Mouse (Mus musculus): Measurements from ENCODE around the gene Ctnnbl1. TPM values are rescaled to one million over a fixed set of nuclear protein-coding genes. Genes with fewer than 3 reads are reported as not detected.

The Ctnnbl1 gene
- polyA plus RNA-seq, 1 experiment from 2014 or later, result 89.4 TPM

DNA sequence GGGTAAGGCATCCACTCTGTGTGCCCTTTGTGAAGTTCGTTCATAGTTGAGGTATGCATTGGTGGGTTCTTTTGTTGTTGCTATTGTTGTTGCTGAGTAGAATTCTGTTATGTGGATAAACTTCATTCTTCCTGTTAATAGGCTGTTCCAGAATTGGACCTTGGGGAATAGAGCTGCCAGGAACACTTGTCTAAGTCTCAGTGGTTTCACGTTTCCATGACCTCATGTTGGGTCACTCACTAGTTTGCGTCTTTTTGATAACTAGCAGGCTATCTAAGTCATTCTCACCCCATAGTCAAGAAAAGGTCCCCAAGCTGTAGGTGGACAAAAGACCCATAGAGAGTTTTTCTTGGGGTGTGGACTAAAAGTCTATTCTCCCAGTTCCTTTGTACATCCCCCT lies 120.3 kb downstream of the Ctnnbl1 start:
- 58% methylated on average over 3 of the region's 3 CpGs for WGBS
- ATAC-seq, result no peak

DNA sequence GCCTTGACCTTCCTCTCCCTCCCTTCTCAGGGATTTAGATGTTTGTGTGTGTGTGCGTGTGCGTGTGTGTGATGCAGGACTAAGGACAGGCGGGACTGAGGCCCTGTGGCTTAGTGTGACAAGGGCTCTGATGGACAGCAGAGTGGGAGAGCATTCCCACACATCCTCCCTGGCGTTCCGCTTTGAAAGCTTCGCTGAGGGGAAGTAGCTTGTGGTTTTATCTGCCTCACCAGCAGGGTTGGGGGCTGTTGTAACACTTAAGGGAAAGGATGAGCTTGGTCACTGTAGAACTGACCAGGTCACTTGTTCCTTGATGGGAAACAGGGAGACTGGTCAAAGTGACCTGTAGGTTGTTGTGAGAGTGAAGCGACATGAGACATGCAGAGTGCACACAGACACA lies 121.1 kb downstream of the Ctnnbl1 start:
- no peak overlapping the region for H3K4me3 ChIP-seq (ENCODE audit: low read depth, low read length)
- no peak overlapping the region for H3K9ac ChIP-seq (ENCODE audit: low read length)
- H3K27me3 ChIP-seq (replicated peaks; ENCODE audit: control insufficient read depth, insufficient read depth, low read length), result no peaks in the 10 kb centered on the region
- peak overlapping the region; percentile 52; the same call in 1 of the 2 replicates for H3K27ac ChIP-seq (ENCODE audit: low read depth, low read length)
- H3K4me2 ChIP-seq (ENCODE audit: low read length), result no peak overlapping the region
- H3K4me1 ChIP-seq (ENCODE audit: control insufficient read depth, insufficient read depth, low read length), result peaks cover 18% of the 10 kb centered on the region
- 87% methylated on average over 7 of the region's 7 CpGs for WGBS
- no peaks in the 10 kb centered on the region for H3K36me3 ChIP-seq (ENCODE audit: control insufficient read depth, insufficient read depth, low read length)
- ATAC-seq (no peak), DNase-seq (ENCODE audit: low spot score) (no peak)
- no peaks in the 10 kb centered on the region for H3K9me3 ChIP-seq (replicated peaks; ENCODE audit: control insufficient read depth, low read length)

More for the DNA sequence above, 120.3 kb downstream of the Ctnnbl1 start:
- Histone ChIP-seq H3K4me3 (ENCODE audit: low read depth, low read length) (no peak overlapping the region), H3K27ac (ENCODE audit: low read depth, low read length) (no peak overlapping the region), H3K9ac (ENCODE audit: low read length) (no peak overlapping the region), H3K4me2 (ENCODE audit: low read length) (no peak overlapping the region), H3K4me1 (ENCODE audit: control insufficient read depth, insufficient read depth, low read length) (peaks cover 18% of the 10 kb centered on the region), H3K36me3 (ENCODE audit: control insufficient read depth, insufficient read depth, low read length) (no peaks in the 10 kb centered on the region), H3K27me3 (replicated peaks; ENCODE audit: control insufficient read depth, insufficient read depth, low read length) (no peaks in the 10 kb centered on the region), H3K9me3 (replicated peaks; ENCODE audit: control insufficient read depth, low read length) (no peaks in the 10 kb centered on the region)
- DNase-seq (ENCODE audit: low spot score), result no peak

DNA sequence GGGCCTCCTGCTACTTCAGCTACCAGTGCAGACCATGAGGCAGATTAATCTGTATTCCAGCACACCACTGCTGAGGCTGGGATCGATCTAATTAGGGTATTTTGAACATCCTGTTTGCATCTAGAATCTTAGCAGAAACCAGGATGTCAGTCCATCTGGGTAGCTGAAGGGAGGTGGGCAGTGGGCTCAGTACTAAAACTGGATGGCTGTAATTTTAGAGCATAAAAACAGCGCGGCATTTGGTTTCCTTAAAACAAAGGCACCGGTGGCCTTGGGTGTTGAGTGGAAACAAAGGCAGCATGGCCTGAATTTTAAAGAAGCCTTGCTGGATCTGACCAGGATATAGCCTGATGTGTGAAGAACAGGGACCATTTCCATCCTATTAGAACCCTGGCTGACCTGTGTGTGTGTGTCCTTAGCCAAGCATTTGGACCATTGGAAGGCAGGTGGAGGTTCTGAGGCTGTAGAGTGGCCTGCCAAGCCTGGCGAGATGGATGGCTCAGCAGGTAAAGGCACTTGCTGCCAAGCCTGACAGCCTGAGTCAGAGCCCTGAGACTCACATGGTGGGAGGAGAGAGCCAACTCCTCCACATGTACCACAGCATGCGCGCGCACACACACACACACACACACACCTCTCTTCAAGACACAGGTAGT lies 122.0 kb downstream of the Ctnnbl1 start:
- Histone ChIP-seq H3K4me3 (ENCODE audit: low read depth, low read length) (no peak overlapping the region), H3K9ac (ENCODE audit: low read length) (no peak overlapping the region), H3K4me1 (ENCODE audit: control insufficient read depth, insufficient read depth, low read length) (peaks cover 18% of the 10 kb centered on the region), H3K27ac (ENCODE audit: low read depth, low read length) (peak overlapping the region; percentile 49), H3K4me2 (ENCODE audit: low read length) (no peak overlapping the region), H3K27me3 (replicated peaks; ENCODE audit: control insufficient read depth, insufficient read depth, low read length) (no peaks in the 10 kb centered on the region), H3K9me3 (replicated peaks; ENCODE audit: control insufficient read depth, low read length) (no peaks in the 10 kb centered on the region), H3K36me3 (ENCODE audit: control insufficient read depth, insufficient read depth, low read length) (no peaks in the 10 kb centered on the region)
- ATAC-seq (peak; percentile 42; the same call in 1 of the 2 replicates), DNase-seq (ENCODE audit: low spot score) (peak; percentile 40)
- 71% methylated on average over 8 of the region's 8 CpGs for WGBS

DNA sequence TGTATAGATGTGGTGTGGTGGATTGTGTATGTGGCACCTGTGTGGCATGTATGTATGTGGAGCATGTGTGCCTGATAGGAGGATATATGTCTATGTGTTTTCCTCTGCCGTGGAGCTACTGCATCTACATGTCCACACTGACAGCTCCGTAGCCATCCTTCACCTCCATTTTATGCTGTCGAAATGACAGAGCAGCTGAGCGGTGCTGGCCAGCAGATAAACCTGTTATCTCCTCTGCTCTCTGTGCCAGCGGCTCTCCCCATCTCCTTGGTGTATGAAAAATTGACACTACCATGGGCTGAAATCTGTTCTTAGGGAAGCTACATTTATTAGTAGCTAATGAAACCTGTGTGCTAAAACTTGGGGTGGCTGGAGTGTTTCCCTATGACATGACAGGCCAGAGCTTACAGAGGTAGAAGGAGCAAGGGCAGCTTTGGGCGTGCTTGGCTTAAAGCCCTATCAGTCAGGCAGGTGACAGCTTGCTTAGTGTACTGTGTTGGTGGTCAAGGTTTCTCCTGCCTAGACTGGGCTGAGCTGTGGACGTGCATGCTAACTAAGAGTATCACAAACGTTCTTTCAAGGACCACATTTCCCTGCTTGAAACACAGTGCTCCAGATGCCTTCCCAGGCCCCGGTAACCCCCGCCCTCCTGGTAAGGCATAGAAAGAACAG lies 124.2 kb downstream of the Ctnnbl1 start:
- H3K36me3 ChIP-seq (ENCODE audit: control insufficient read depth, insufficient read depth, low read length), result no peaks in the 10 kb centered on the region
- DNase-seq (ENCODE audit: low spot score), result no peak
- WGBS, result 68% methylated on average over 10 of the region's 10 CpGs

DNA sequence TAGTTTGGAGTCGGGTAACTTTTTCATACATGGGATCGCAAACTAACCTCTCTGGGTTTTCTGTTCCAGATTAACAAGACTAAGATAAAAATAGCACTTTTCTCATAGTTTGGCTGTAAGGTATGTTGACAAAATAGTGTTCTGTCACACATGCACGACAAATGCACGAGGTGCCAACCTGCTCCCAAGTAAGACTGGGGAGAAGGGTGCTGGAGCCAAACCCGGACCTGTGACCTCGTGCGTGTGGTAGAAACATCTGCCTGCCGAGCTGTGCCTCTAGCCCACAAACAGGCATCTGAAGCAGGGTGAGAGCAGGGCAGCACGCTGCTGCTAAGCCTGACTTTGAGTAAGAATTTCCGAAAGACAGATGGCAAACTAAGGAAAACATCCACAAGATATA lies 125.1 kb downstream of the Ctnnbl1 start:
- Histone ChIP-seq H3K4me3 (ENCODE audit: low read depth, low read length) (no peak overlapping the region), H3K4me1 (ENCODE audit: control insufficient read depth, insufficient read depth, low read length) (peaks cover 18% of the 10 kb centered on the region), H3K4me2 (ENCODE audit: low read length) (no peak overlapping the region), H3K36me3 (ENCODE audit: control insufficient read depth, insufficient read depth, low read length) (no peaks in the 10 kb centered on the region), H3K9me3 (replicated peaks; ENCODE audit: control insufficient read depth, low read length) (no peaks in the 10 kb centered on the region), H3K27ac (ENCODE audit: low read depth, low read length) (no peak overlapping the region), H3K27me3 (replicated peaks; ENCODE audit: control insufficient read depth, insufficient read depth, low read length) (no peaks in the 10 kb centered on the region), H3K9ac (ENCODE audit: low read length) (no peak overlapping the region)
- ATAC-seq, result no peak
- no peak for DNase-seq (ENCODE audit: low spot score)
- WGBS, result 86% methylated on average over 10 of the region's 10 CpGs

More for the DNA sequence above, 124.2 kb downstream of the Ctnnbl1 start:
- no peak for ATAC-seq
- no peaks in the 10 kb centered on the region for H3K9me3 ChIP-seq (replicated peaks; ENCODE audit: control insufficient read depth, low read length)
- no peak overlapping the region for H3K4me2 ChIP-seq (ENCODE audit: low read length)
- H3K4me1 ChIP-seq (ENCODE audit: control insufficient read depth, insufficient read depth, low read length), result peaks cover 18% of the 10 kb centered on the region
- no peak overlapping the region for H3K9ac ChIP-seq (ENCODE audit: low read length)
- H3K4me3 ChIP-seq (ENCODE audit: low read depth, low read length), result no peak overlapping the region
- H3K27ac ChIP-seq (ENCODE audit: low read depth, low read length), result no peak overlapping the region
- H3K27me3 ChIP-seq (replicated peaks; ENCODE audit: control insufficient read depth, insufficient read depth, low read length), result no peaks in the 10 kb centered on the region

DNA sequence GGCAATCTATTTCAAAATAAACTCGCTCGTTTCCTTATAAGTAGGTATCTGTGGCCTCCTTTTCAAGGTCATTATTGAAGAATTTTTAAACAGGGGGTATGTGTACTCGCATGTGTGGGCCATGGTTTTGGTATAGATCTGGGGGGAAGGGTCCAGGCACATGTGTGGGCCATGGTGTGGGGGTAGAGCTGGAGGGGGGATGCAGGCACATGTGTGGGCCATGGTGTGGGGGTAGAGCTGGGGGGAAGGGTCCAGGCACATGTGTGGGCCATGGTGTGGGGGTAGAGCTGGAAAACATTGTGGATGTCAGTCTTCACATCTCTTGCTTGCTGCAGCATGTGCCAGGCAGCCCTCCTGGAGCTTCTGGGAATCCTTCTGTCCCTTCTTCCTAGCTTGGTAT lies 129.9 kb downstream of the Ctnnbl1 start:
- H3K27me3 ChIP-seq (replicated peaks; ENCODE audit: control insufficient read depth, insufficient read depth, low read length), result no peaks in the 10 kb centered on the region
- H3K9ac ChIP-seq (ENCODE audit: low read length), result no peak overlapping the region
- no peaks in the 10 kb centered on the region for H3K4me1 ChIP-seq (ENCODE audit: control insufficient read depth, insufficient read depth, low read length)
- H3K9me3 ChIP-seq (replicated peaks; ENCODE audit: control insufficient read depth, low read length), result no peaks in the 10 kb centered on the region
- H3K4me2 ChIP-seq (ENCODE audit: low read length), result no peak overlapping the region
- no peak overlapping the region for H3K4me3 ChIP-seq (ENCODE audit: low read depth, low read length)
- no peak overlapping the region for H3K27ac ChIP-seq (ENCODE audit: low read depth, low read length)
- DNase-seq (ENCODE audit: low spot score) (no peak), ATAC-seq (no peak)
- 0 out of 2 replicates have a peak, but pooled peaks cover 4% of the 10 kb centered on the region for H3K36me3 ChIP-seq (ENCODE audit: control insufficient read depth, insufficient read depth, low read length)
- WGBS, result 88% methylated on average over 3 of the region's 3 CpGs

DNA sequence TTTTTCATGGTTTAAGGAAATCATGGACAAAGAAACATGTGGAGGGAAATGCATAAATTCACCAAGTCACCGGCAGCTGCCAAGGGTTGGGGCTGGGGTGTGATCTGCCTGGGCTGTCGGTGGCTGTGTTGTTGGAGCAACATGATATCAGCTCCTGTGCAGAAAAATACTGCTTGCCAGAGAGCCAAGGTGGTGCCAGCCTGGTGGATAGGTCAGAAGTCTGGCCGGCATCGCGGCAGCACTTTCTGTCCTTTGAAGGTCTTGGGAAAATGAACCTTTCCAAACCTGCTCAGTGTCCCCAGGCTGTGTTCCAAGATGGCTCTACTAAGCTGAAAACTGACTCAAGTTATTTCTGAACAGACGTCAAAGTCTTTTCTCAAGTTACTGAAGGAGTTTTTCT lies 133.0 kb downstream of the Ctnnbl1 start:
- WGBS, result 83% methylated on average over 6 of the region's 6 CpGs
- peaks cover 7% of the 10 kb centered on the region for H3K4me1 ChIP-seq (ENCODE audit: control insufficient read depth, insufficient read depth, low read length)
- no peak overlapping the region for H3K4me3 ChIP-seq (ENCODE audit: low read depth, low read length)
- DNase-seq (ENCODE audit: low spot score) (no peak), ATAC-seq (no peak)
- H3K36me3 ChIP-seq (ENCODE audit: control insufficient read depth, insufficient read depth, low read length), result peaks cover 10% of the 10 kb centered on the region; the same call in 1 of the 2 replicates
- H3K9ac ChIP-seq (ENCODE audit: low read length), result no peak overlapping the region
- no peak overlapping the region for H3K27ac ChIP-seq (ENCODE audit: low read depth, low read length)
- H3K4me2 ChIP-seq (ENCODE audit: low read length), result no peak overlapping the region
- no peaks in the 10 kb centered on the region for H3K9me3 ChIP-seq (replicated peaks; ENCODE audit: control insufficient read depth, low read length)
- no peaks in the 10 kb centered on the region for H3K27me3 ChIP-seq (replicated peaks; ENCODE audit: control insufficient read depth, insufficient read depth, low read length)

DNA sequence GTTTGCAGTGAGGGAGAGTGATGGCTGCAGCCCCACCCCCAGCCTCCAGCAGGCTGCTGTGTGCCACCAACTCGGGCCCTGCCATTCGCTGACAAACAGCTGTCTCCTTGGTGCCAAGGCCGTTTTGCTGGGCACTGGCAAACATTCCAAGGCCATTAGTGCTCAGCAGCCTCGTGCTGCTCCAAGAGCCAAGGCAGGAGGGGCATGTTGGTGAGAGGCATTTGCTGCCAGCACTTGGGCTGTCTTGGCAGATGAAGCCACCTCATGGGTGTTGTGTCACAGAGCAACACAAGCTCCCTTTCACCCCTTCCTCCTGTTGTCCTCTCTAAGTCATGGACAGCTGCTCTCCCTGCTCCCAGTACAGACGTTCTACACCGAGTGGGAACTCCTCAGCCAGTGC lies 136.0 kb downstream of the Ctnnbl1 start:
- no peaks in the 10 kb centered on the region for H3K27me3 ChIP-seq (replicated peaks; ENCODE audit: control insufficient read depth, insufficient read depth, low read length)
- H3K9ac ChIP-seq (ENCODE audit: low read length), result no peak overlapping the region
- DNase-seq (ENCODE audit: low spot score) (peak; percentile 54), ATAC-seq (no peak; the same call in 1 of the 2 replicates)
- H3K4me1 ChIP-seq (ENCODE audit: control insufficient read depth, insufficient read depth, low read length), result peaks cover 11% of the 10 kb centered on the region
- H3K27ac ChIP-seq (ENCODE audit: low read depth, low read length), result no peak overlapping the region
- no peaks in the 10 kb centered on the region for H3K9me3 ChIP-seq (replicated peaks; ENCODE audit: control insufficient read depth, low read length)
- no peak overlapping the region for H3K4me2 ChIP-seq (ENCODE audit: low read length)
- H3K4me3 ChIP-seq (ENCODE audit: low read depth, low read length), result no peak overlapping the region
- 64% methylated on average over 6 of the region's 6 CpGs for WGBS
- peaks cover 15% of the 10 kb centered on the region; the same call in 1 of the 2 replicates for H3K36me3 ChIP-seq (ENCODE audit: control insufficient read depth, insufficient read depth, low read length)

DNA sequence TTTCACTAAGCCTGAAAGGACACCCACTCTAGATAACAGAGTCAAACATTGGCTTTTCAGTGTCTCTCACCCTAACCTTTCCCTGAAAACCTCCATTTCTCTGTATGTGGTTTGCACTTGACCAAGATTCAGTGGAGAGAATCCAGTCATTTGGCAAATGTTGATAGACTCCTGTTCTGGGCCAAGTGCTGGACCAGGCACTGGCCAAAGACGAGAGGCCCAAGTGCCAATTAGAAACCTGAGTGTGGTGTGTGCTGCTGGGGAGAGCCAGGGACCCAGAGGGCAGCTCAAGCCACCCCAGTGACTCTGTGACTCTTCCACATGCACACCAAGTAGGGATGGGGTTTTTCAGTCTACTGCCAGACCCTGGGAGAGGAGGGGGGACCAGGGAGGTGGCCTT lies 136.5 kb downstream of the Ctnnbl1 start:
- H3K27me3 ChIP-seq (replicated peaks; ENCODE audit: control insufficient read depth, insufficient read depth, low read length), result no peaks in the 10 kb centered on the region
- H3K4me3 ChIP-seq (ENCODE audit: low read depth, low read length), result no peak overlapping the region
- ATAC-seq (no peak), DNase-seq (ENCODE audit: low spot score) (no peak)
- peaks cover 15% of the 10 kb centered on the region; the same call in 1 of the 2 replicates for H3K36me3 ChIP-seq (ENCODE audit: control insufficient read depth, insufficient read depth, low read length)
- peaks cover 11% of the 10 kb centered on the region for H3K4me1 ChIP-seq (ENCODE audit: control insufficient read depth, insufficient read depth, low read length)
- no peak overlapping the region for H3K27ac ChIP-seq (ENCODE audit: low read depth, low read length)
- H3K9ac ChIP-seq (ENCODE audit: low read length), result no peak overlapping the region
- no peak overlapping the region for H3K4me2 ChIP-seq (ENCODE audit: low read length)
- no peaks in the 10 kb centered on the region for H3K9me3 ChIP-seq (replicated peaks; ENCODE audit: control insufficient read depth, low read length)
- 77% methylated on average over 1 of the region's 1 CpGs for WGBS
